In the genomic region with DNA sequence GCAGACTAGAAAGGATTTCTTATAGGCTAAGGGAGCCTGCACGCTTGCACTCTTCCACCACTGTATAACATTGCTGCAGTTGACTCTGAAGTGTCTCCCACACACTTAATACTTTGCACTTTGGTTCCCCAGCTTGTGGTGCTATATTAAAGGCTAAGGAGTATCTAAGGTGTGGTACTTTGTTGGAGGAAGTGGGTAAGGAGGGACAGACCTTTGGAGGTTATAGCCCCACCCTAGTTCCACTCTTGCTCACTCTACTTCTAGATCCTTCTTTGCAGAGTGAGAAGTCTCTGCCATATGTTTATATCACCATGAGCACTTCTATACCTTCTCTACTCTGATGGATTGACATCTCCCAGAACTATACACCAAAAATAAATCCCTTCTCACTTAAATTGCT, we compare ENCODE assay signal across 15 mouse cellular contexts. TPM values are rescaled to one million over a fixed set of nuclear protein-coding genes. Genes with fewer than 3 reads are reported as not detected.
DNase-seq lines count a peak whose midpoint lies in the region.
"Had no signal": no experiment of that assay in that cellular context is flagged by ENCODE, and none has a peak within 500 bp of the region (broad histone marks: within the 10 kb centered on the region; RNA-seq: fewer than 3 reads in every experiment).

No protein-coding gene starts in this region.

- peak; percentile 44 to 46 for DNase-seq in spleen, postnatal 36 days (ENCODE audit: low spot score in 2 of 2)
- DNase-seq in spleen, postnatal 4 days (ENCODE audit: low spot score in 2 of 2) = no peak
- DNase-seq in induced T-regulatory cell, adult 2 months (ENCODE audit: low read depth) = peak; percentile 66
- peak; percentile 60 for DNase-seq in naive thymus-derived CD4-positive, alpha-beta T cell, adult 2 months (ENCODE audit: low read depth)
- no peak for DNase-seq in adrenal gland, postnatal 36 days
- no peak for DNase-seq in embryo, embryonic 10 days (ENCODE audit: low spot score)
- no peak for DNase-seq in layer of hippocampus, postnatal 10 days (ENCODE audit: low spot score in 2 of 2)
- DNase-seq: adrenal gland, postnatal 10 days; cerebellum, adult 11-12 months; cerebellum, adult 9-10 months; cerebellum, postnatal 36 days; embryo, embryonic 11 days; gastrocnemius, postnatal 36 days; heart, adult 11 months; heart, postnatal 36 days had no signal

RNA-seq across cellular contexts. Expression of a gene that starts 55.0 kb away (rescaled TPM):
- total RNA-seq in adrenal gland, postnatal 36 days (2021) = 10 to 100 TPM; 16.1 to 16.3 TPM
- total RNA-seq in layer of hippocampus, postnatal 10 days (2021) = 10 to 100 TPM; 24.1 to 25.6 TPM

Comparison
In these comparisons a context has a peak if more than half of its experiments do, and no peak if none do; other contexts are left out.
1. DNase-seq: peak in spleen, postnatal 36 days (2 of 2), induced T-regulatory cell, adult 2 months (single experiment) and naive thymus-derived CD4-positive, alpha-beta T cell, adult 2 months (single experiment); none in spleen, postnatal 4 days (0 of 2), adrenal gland, postnatal 36 days (0 of 2), embryo, embryonic 10 days (single experiment) and layer of hippocampus, postnatal 10 days (0 of 2).